Mouse (Mus musculus) cerebellum, adult 2 months (tissue): ENCODE results near the gene Pgam1. TPM values are rescaled to one million over a fixed set of nuclear protein-coding genes. Genes with fewer than 3 reads are reported as not detected.
"Not testable (repeated sequence)": the region's sequence is repeated elsewhere in the genome, so short reads cannot be mapped to it uniquely, and the experiment has no call there.

Experiments
- DNase-seq, 2 experiments: peaks; one replicate each; pipeline ENCODE4 v3.0.0; 2021
- H3K27ac ChIP-seq: fragments of 200-500 bp; 2 replicates; pipeline ENCODE4 v1.5.1; 2012; ENCODE audit warnings: low read length, control low read depth, inconsistent platforms; ENCODE audit not compliant: insufficient read depth
- H3K27me3 ChIP-seq: fragments of 200-500 bp; 2 replicates; pipeline ENCODE4 v1.6.1; 2012; ENCODE audit warnings: inconsistent platforms, mild to moderate bottlenecking, low read length, moderate library complexity; ENCODE audit not compliant: control insufficient read depth, insufficient read depth
- H3K4me1 ChIP-seq: fragments of 200-500 bp; 2 replicates; pipeline ENCODE4 v1.6.1; 2011; ENCODE audit warnings: low read length; ENCODE audit not compliant: control insufficient read depth, insufficient read depth
- H3K4me3 ChIP-seq: fragments of 200-500 bp; replicated peaks from 2 replicates; pipeline ENCODE3; 2011; ENCODE audit warnings: mild to moderate bottlenecking, low read depth, low read length, control low read depth; ENCODE audit not compliant: insufficient read depth
- CTCF ChIP-seq: fragments of 200-500 bp; IDR thresholded peaks from 2 replicates; pipeline ENCODE4 v1.5.1; 2011; ENCODE audit warnings: low read depth, mild to moderate bottlenecking, control low read depth, low read length, moderate library complexity, borderline replicate concordance; ENCODE audit not compliant: insufficient read depth
- POLR2A ChIP-seq: fragments of 200-500 bp; IDR thresholded peaks from 2 replicates; pipeline ENCODE4 v1.6.1; 2011; ENCODE audit warnings: low read length, control low read depth, borderline replicate concordance; ENCODE audit not compliant: insufficient read depth
- WGBS: fragments of 180-500 bp; shearing (Covaris S2); methylation state at CpG from one replicate; pipeline ENCODE4 v1.1.7; 2018; 5-methylcytosine and 5-hydroxymethylcytosine counted together
- polyA plus RNA-seq: library from polyadenylated mRNA; depleted of rRNA; stranded (reverse); fragments of >200 nt; gene quantifications from 2 replicates; pipeline ENCODE4 v1.2.3, GENCODE M21; 2012

The Pgam1 gene
- polyA plus RNA-seq, 1 experiment: 879 TPM

GRCm38 (mm10) chr19:41913774-41914591 lies 2.3 kb downstream of the Pgam1 start:
- Histone ChIP-seq H3K27ac (no peak overlapping the region), H3K4me1 (no peaks in the 10 kb centered on the region), H3K4me3 (peak overlapping the region; percentile 39), H3K27me3 (no peaks in the 10 kb centered on the region)
- TF ChIP-seq CTCF (no peak), POLR2A (no peak)
- DNase-seq: no peak
- WGBS: 37% methylated on average over 6 of the region's 6 CpGs

DNA sequence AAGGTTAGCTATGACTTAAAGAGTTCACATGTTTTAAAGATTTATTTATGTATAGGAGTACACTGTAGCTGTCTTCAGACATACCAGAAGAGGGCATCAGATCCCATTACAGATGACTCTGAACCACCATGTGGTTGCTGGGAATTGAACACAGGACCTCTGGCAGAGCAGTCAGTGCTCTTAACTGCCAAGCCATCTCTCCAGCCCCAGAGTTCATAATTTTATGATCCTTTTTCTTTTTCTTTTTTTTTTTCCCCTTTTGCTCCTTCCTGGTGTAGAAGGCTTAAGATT lies 2.8 kb downstream of the Pgam1 start:
- H3K27me3 ChIP-seq, DNase-seq, H3K4me3 ChIP-seq, H3K27ac ChIP-seq, H3K4me1 ChIP-seq: not testable (repeated sequence)

- no peaks in the 10 kb centered on the region for H3K4me1 ChIP-seq
- no peak overlapping the region for H3K4me3 ChIP-seq
- no peak overlapping the region for H3K27ac ChIP-seq
- no peaks in the 10 kb centered on the region for H3K27me3 ChIP-seq
- TF ChIP-seq CTCF: no peak
- 93% methylated on average over 3 of the region's 3 CpGs for WGBS
- DNase-seq: no peak
These were observed 3.6 kb downstream of the Pgam1 start for GRCm38 (mm10) chr19:41915294-41915693.

GRCm38 (mm10) chr19:41916853-41917252 lies 5.1 kb downstream of the Pgam1 start:
- no peak overlapping the region for H3K4me3 ChIP-seq
- H3K27ac ChIP-seq: no peak overlapping the region
- DNase-seq: no peak
- H3K27me3 ChIP-seq: no peaks in the 10 kb centered on the region
- H3K4me1 ChIP-seq: no peaks in the 10 kb centered on the region
- WGBS: 89% methylated on average over 4 of the region's 4 CpGs
- TF ChIP-seq POLR2A (no peak), CTCF (no peak)

DNA sequence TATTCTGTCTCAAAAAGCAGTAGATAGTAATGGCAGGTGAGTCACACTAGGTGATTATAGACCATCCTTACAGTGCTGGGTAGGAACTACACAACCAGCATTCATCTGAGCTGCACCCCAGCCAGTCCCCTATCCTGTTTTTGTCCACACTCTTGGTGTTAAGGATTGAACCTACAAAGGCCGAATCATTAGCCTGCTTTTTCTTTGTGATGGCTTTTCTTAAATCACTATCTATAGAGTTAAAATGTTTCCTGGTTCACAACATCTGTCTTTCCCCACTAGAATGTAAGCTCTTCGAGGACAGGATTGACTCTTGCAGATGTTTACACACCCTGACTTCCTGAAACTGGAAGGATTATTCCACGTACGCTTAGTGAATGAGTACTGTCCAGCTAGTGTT lies 7.7 kb downstream of the Pgam1 start:
- 80% methylated on average over 4 of the region's 4 CpGs for WGBS
- H3K27ac ChIP-seq: no peak overlapping the region
- DNase-seq: no peak
- no peak overlapping the region for H3K4me3 ChIP-seq
- no peak for TF ChIP-seq POLR2A
- TF ChIP-seq CTCF: no peak
- H3K4me1 ChIP-seq: no peaks in the 10 kb centered on the region
- no peaks in the 10 kb centered on the region for H3K27me3 ChIP-seq

DNA sequence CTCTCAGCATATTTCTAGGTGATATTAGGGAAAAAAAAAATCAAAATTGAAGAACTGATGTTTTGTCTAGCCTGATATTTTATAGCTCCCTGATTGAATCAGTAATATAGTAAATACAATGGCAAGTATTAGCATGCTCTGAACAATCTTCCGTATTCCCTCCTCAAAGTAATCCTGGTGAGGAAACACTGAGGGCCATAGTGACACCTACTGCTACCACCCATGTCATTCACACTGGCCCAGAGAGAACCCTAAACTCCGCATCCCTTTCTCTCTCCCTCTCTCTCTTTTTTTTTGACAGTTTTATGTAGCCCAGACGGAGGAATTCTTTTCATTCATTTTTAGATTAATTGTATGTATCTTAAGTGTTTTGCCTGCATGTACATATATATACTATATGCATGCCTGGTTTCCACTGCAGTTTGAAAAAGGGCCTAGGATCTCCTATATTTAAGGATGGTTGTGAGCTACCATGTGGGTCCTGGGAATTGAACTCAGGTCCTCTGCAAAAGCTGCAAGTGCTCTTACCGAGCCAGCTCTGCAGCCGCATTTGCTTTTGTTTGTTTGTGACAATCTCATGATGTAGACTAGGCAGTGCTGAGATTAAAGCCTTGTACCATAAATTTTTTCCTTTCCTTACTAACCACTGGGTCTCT lies 8.8 kb downstream of the Pgam1 start:
- 79% methylated on average over 5 of the region's 5 CpGs for WGBS
- no peaks in the 10 kb centered on the region for H3K27me3 ChIP-seq

GRCm38 (mm10) chr19:41932686-41933085 lies 21.0 kb downstream of the Pgam1 start:
- Histone ChIP-seq H3K27ac (0 out of 2 replicates have a peak overlapping the region, but pooled peaks have one; percentile 23), H3K4me1 (no peaks in the 10 kb centered on the region; the same call in 1 of the 2 replicates), H3K4me3 (peak overlapping the region; percentile 78), H3K27me3 (no peaks in the 10 kb centered on the region)
- no peak for DNase-seq
- no peak for TF ChIP-seq POLR2A
- TF ChIP-seq CTCF: no peak
- WGBS: under 1% methylated on average over 28 of the region's 28 CpGs

More for the DNA sequence above, 8.8 kb downstream of the Pgam1 start:
- Histone ChIP-seq H3K4me3 (no peak overlapping the region), H3K4me1 (no peaks in the 10 kb centered on the region), H3K27ac (no peak overlapping the region)
- TF ChIP-seq POLR2A (no peak), CTCF (no peak)
- no peak for DNase-seq

- WGBS: under 1% methylated on average over 47 of the region's 47 CpGs
- Histone ChIP-seq H3K27ac (peak within 1 kb of the TSS; percentile 43; the same call in 1 of the 2 replicates), H3K27me3 (no peaks in the 10 kb centered on the region), H3K4me3 (peak within 1 kb of the TSS; percentile 91), H3K4me1 (no peaks in the 10 kb centered on the region; the same call in 1 of the 2 replicates)
- peak; percentile 99 for DNase-seq
- TF ChIP-seq CTCF: no peak
- peak; percentile 81 for TF ChIP-seq POLR2A
These were observed 21.7 kb downstream of the Pgam1 start, which contains the start of the genes Exosc1 and Zdhhc16 for GRCm38 (mm10) chr19:41933179-41934086. TSS of gene Exosc1 (minus strand) at chr19:41933423. TSS of gene Zdhhc16 (plus strand) at chr19:41933480.
